Mouse (Mus musculus): ENCODE measurements around the gene Gm5269.

- TF ChIP-seq CTCF (IDR thresholded peaks at IDR 0.05; ENCODE audit: low read depth, low read length) = no peak
- no peak for TF ChIP-seq GATA2 (IDR thresholded peaks at IDR 0.05; ENCODE audit: borderline replicate concordance, low read depth, low read length)
These were observed 32.0 kb downstream of the Gm5269 start for GRCm38 (mm10) chr1:45858038-45858437.

Data from G1E (cell line).